Comparison of ENCODE assay signal across 30 mouse cellular contexts in genomic region chr5:107739023-107739422, GRCm38 (mm10). TPM values are rescaled to one million over a fixed set of nuclear protein-coding genes. Genes with fewer than 3 reads are reported as not detected.
A peak's percentile ranks its signal among the peaks of the same experiment; 100 is the strongest.
DNase-seq lines count a peak whose midpoint lies in the region; TF ChIP-seq lines count a peak whose summit lies in the region.
"Had no signal": no experiment of that assay in that cellular context is flagged by ENCODE, and none has a peak within 500 bp of the region (broad histone marks: within the 10 kb centered on the region; RNA-seq: fewer than 3 reads in every experiment).

No protein-coding gene starts in this region.

- TF ChIP-seq EP300 in heart, adult 2 months (IDR thresholded peaks at IDR 0.05; ENCODE audit: insufficient read depth, low read depth, low read length): no peak

- WGBS in heart, adult 2 months: 88% methylated on average over 5 of the region's 5 CpGs

- TF ChIP-seq POLR2A in heart, adult 2 months (IDR thresholded peaks at IDR 0.05; ENCODE audit: insufficient read depth, low read depth, low read length): no peak

- DNase-seq in spleen, postnatal 36 days (ENCODE audit: low spot score in 2 of 2): peak; percentile 41 to 52
- DNase-seq in spleen, adult 18-20 months: no peak
- DNase-seq in thymus, adult 18-20 months: peak; percentile 82 to 89
- DNase-seq in thymus, postnatal 25 days: peak; percentile 83
- DNase-seq in adipocyte (ENCODE audit: low spot score): no peak
- DNase-seq in cerebellum, postnatal 25 days: no peak
- no peak for DNase-seq in heart, adult 2 months
- DNase-seq: adrenal gland, adult 8-10 months; cerebellum, adult 2 months; cerebellum, postnatal 14 days; forebrain, postnatal 0 days; gastrocnemius, postnatal 10 days; kidney, adult 8-10 months; kidney, postnatal 4 days; layer of hippocampus, postnatal 36 days; right cerebral cortex, postnatal 4 days had no signal

- no peak overlapping the region for H3K4me3 ChIP-seq in heart, adult 2 months
- H3K4me3 ChIP-seq: embryonic facial prominence, embryonic 10.5 days; embryonic facial prominence, embryonic 15.5 days; forebrain, embryonic 12.5 days; heart, embryonic 10.5 days; liver, embryonic 15.5 days; lung, embryonic 15.5 days; midbrain, embryonic 10.5 days; midbrain, embryonic 15.5 days; neural tube, embryonic 12.5 days; stomach, embryonic 15.5 days had no signal

- no peaks in the 10 kb centered on the region for H3K27me3 ChIP-seq in heart, adult 2 months (ENCODE audit: control insufficient read depth, insufficient read depth, low read length)
- H3K27me3 ChIP-seq: embryonic facial prominence, embryonic 15.5 days; liver, embryonic 15.5 days; lung, embryonic 15.5 days; midbrain, embryonic 15.5 days; neural tube, embryonic 12.5 days; stomach, embryonic 15.5 days had no signal

- no peak for TF ChIP-seq CTCF in heart, adult 2 months (IDR thresholded peaks at IDR 0.05)

- no peaks in the 10 kb centered on the region for H3K79me2 ChIP-seq in heart, adult 2 months (replicated peaks; ENCODE audit: control insufficient read depth, insufficient read depth, low read length)

- intact Hi-C loops in heart, adult 2 months (cut with DNase I): no loop called here

- H3K27ac ChIP-seq in heart, adult 2 months: no peak overlapping the region
- H3K27ac ChIP-seq: embryonic facial prominence, embryonic 10.5 days; embryonic facial prominence, embryonic 15.5 days; forebrain, embryonic 12.5 days; heart, embryonic 10.5 days; kidney, postnatal 0 days; liver, embryonic 15.5 days; lung, embryonic 15.5 days; midbrain, embryonic 10.5 days; midbrain, embryonic 15.5 days; neural tube, embryonic 12.5 days; stomach, embryonic 15.5 days had no signal

- H3K36me3 ChIP-seq in heart, adult 2 months (ENCODE audit: control insufficient read depth, insufficient read depth, low read length): no peaks in the 10 kb centered on the region
- H3K36me3 ChIP-seq: embryonic facial prominence, embryonic 15.5 days; forebrain, embryonic 12.5 days; lung, embryonic 15.5 days; midbrain, embryonic 15.5 days; neural tube, embryonic 12.5 days had no signal

- no peak overlapping the region for H3K9ac ChIP-seq in heart, adult 2 months (ENCODE audit: low read depth, low read length)
- H3K9ac ChIP-seq: embryonic facial prominence, embryonic 15.5 days; forebrain, embryonic 12.5 days; forebrain, postnatal 0 days; liver, embryonic 15.5 days; lung, embryonic 15.5 days; midbrain, embryonic 15.5 days; neural tube, embryonic 12.5 days; stomach, embryonic 15.5 days had no signal

- no peaks in the 10 kb centered on the region for H3K4me1 ChIP-seq in heart, adult 2 months (ENCODE audit: control insufficient read depth, insufficient read depth, low read length)
- H3K4me1 ChIP-seq: embryonic facial prominence, embryonic 10.5 days; embryonic facial prominence, embryonic 15.5 days; forebrain, embryonic 12.5 days; heart, embryonic 10.5 days; liver, embryonic 15.5 days; lung, embryonic 15.5 days; midbrain, embryonic 10.5 days; midbrain, embryonic 15.5 days; neural tube, embryonic 12.5 days; stomach, embryonic 15.5 days had no signal

RNA-seq across cellular contexts. Expression of gene Gfi1, which starts 13.2 kb away (rescaled TPM):
- not detected for total RNA-seq in heart, adult 2 months (2021)
- 0.09 and 0.16 TPM in 2 replicates for polyA plus RNA-seq in heart, adult 2 months (2012; rRNA removed)
- total RNA-seq: forebrain, postnatal 0 days; layer of hippocampus, adult 8-10 months; layer of hippocampus, postnatal 36 days had no signal
- polyA plus RNA-seq: cerebellum, adult 2 months; embryonic facial prominence, embryonic 10.5 days; forebrain, embryonic 12.5 days; forebrain, postnatal 0 days; heart, embryonic 10.5 days; heart, postnatal 0 days; hindbrain, embryonic 16.5 days; kidney, postnatal 0 days; midbrain, embryonic 10.5 days; midbrain, embryonic 15.5 days; neural tube, embryonic 12.5 days had no signal

Comparison
In these comparisons a context has a peak if more than half of its experiments do, and no peak if none do; other contexts are left out.
1. DNase-seq: peak in spleen, postnatal 36 days (2 of 2), thymus, adult 18-20 months (2 of 2) and thymus, postnatal 25 days (single experiment); none in spleen, adult 18-20 months (0 of 2), adipocyte (single experiment), cerebellum, postnatal 25 days (0 of 2) and heart, adult 2 months (0 of 2).